Mouse (Mus musculus) cerebellum, postnatal 14 days (tissue): Measurements from ENCODE around the gene Itgb6.

ENCODE experiments used
- DNase-seq, 2 experiments: peaks; one replicate each; pipeline ENCODE4 v3.0.0; 2021; ENCODE audit warnings: mixed read lengths in 2 of 2

Gene Itgb6

GRCm38 (mm10) chr2:60722514-60722913, at the start of gene Itgb6:
Itgb6 (minus strand) TSS chr2:60722643.
- DNase-seq = peak; percentile 41 to 68

DNA sequence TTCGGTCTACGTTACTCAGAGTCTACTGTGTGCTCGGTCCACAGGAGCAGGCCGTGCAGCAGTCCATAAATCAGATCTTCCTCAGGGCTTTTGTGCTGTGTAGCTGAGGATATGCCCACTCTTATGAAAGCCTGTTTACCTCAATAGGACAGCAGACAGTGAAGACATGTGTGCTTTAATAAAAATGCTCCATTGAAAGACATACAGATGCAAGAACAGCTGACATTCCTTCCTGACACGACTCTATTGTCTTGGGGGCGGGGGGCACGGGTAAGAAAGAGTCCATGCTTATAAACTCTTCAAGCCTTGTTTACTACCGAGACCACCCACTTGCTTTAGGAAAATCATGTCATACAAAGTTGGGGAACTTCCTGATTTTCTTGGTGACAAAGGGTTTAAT, 44.0 kb upstream of the Itgb6 start:
- no peak for DNase-seq

GRCm38 (mm10) chr2:60756218-60756617, 33.8 kb upstream of the Itgb6 start:
- peak; percentile 47 to 59 for DNase-seq

DNA sequence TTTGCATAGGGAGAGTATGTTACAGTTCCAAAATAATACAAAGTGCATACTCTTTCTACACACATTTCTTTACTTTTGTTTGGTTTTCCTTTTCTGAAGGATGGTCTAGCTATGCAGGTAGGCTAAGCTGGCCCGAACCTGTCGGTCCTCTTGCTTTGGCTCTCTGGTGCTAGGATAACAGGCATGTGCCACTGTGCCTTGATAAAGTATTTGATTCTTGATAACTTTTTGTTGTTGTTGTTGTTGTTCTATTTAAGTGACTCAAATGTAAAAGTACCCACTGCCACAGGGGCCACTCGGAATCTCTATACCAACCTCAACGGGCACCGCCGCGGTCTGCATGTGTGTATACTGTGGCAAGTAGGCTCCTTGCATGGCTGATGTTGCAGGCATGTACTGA, 32.7 kb upstream of the Itgb6 start:
- DNase-seq = no peak

DNA sequence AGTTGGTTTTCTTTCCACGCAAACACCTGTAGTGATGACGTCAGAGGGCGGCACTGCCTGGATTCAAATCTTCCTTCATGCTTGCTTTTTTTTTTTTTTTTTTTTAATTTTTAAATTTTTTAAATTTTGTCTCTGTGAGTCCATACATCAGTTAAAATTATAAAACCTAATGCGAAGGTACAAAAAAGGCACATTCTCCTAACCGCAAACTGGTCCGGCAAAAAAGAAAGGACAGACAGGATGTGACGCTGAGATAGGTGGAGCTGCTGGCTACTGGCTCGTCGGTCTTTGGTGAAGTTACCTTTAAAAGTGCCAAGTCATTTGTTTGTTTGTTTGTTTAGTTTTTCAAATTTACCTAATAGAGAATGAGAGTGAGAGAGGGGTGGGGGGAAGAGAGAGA, 28.8 kb upstream of the Itgb6 start:
- no peak for DNase-seq

DNA sequence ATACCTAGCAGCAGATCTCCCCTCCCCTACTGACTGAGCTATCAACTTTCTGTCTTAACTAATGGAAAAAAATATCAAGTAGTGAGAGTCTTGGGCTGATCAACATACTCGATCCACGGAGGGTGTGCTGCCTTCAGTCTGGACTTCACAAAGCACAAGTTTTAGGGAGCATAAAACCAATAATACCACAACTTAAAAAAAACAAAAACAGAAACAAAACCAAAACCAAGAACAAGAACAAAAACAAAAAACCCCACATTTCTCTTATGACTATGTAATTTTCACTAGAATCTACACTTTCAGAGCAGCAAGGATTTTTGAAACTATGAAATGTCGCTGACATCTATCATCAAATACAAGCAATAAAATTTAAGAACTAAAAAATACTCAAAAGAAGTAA, 28.1 kb upstream of the Itgb6 start:
- DNase-seq = no peak

- DNase-seq = no peak
These were observed 26.1 kb upstream of the Itgb6 start for GRCm38 (mm10) chr2:60748585-60748984.

- no peak for DNase-seq
These were observed 25.1 kb upstream of the Itgb6 start for GRCm38 (mm10) chr2:60747590-60747989.

DNA sequence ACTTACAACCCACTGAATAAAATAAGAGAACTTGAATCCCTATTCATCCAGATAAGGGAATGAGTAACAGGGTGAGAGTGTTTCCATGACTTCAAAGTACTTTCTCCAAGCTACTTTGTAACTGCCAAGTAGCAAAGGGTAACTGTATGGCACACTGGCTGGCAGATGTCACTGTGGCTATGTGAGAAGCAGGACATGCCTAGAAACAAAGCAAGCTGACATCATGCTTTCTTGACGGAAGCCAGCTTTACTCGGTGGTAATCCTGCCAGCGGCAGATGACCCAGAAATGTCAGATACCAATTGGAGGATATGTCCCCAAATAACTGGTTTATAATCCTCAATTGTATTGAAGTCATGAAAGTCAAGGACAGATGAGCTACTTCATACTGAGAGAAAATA, 22.2 kb upstream of the Itgb6 start:
- DNase-seq = no peak

DNA sequence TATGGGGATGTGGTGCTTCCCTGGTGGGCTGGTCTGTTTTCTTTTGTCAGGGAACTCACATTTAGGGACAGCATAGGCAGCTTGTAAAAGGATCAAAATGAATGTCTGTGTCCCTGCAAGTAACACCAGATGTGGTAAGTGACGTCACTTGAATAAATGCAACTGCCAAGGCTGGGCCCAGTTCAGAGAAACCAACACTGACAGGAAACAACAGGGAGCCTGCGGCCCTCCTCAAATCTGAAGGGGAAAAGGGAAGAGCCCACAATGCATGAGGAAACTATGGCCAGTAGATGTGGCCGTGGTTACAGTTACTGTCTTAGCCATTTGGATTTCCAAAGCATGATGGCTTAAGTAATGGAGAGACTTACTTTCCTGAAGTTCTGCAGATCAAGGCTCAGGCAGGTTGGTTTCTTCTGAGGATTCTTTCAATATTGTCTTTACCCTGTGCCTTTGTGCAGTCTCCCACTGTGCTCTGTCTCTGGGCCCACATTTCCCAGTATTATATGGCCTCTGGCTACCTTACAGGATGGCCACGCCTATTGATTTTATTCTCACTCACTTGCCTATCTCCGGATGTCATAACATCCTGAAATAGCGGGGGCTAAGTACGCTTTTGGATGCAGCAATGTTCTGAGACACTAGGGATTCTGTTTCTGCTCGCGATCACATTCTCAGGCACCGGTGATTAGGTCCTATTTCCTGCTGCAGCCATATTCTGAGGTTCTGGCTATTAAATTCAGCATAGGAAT, 17.1 kb upstream of the Itgb6 start:
- no peak for DNase-seq

DNA sequence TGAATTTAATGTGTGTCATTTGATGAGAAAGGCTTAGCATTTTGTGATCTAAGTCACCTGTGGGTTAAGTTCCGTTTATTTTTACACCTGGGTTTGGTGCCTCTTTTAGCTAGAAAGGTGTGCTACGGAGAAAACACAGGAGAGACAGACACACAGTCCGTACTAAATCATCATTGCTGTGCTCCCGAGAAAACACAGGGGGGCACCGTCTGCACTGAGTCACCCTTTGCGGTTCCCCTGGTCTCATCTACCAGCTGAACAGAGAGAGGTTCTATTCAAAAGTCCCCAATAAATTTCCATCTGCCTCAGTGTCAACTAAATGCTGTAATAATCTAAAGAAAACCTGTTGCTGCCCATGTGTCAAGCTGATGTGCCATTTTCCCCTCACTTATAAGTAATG, 8.5 kb upstream of the Itgb6 start:
- no peak for DNase-seq

DNA sequence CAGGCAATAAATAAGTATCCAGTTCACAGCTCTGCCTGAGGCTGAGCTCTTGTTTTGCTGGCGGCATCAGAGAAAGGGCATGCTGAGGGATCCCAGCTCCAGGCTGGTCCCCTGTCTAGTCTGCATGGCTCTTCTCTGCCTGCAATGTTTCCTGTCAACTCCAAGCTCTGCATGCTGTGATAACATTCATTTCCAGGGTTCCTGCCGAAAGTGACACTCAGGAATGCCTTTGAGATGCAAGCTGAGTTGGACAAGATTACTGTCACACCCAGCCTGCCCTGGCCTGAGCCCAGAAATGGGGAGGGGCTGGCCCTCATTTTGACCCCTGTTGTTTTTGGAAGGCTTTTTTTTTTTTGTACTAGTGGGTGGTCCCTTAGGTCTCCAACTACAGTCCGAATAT, 7.6 kb upstream of the Itgb6 start:
- peak; percentile 36 to 52 for DNase-seq

DNA sequence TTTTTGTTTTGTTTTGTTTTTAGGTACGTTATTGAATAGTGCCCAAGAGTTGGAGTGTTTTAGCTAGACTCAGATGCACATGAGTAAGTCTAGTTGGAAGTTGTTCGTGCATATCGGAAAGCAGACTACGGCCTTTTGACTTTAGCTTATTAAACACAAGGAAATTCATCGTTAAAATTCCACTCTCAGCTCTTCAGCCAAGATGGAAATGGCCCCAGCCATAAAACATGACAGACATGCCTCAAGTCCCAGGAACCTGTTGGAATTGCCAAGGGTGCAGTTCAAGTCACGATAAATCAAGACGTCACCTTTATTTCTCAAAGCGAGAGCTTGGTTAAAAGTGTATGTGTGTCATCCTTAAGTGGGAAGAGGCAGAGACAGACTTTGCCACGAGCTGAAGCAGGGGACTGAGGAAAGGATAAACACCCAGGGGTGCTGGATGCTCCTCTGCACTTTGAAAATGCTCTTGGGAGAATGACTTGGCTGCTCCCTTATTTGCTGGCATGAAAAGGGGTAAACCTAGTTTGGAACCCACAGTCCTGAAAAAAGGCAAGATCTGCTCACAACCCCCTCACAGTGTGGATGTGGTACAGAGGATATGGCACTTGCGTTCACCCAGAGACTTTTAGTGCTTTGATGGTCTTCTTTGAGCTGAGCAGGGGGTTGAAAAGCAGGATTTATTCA, 6.6 kb upstream of the Itgb6 start:
- DNase-seq = no peak

DNA sequence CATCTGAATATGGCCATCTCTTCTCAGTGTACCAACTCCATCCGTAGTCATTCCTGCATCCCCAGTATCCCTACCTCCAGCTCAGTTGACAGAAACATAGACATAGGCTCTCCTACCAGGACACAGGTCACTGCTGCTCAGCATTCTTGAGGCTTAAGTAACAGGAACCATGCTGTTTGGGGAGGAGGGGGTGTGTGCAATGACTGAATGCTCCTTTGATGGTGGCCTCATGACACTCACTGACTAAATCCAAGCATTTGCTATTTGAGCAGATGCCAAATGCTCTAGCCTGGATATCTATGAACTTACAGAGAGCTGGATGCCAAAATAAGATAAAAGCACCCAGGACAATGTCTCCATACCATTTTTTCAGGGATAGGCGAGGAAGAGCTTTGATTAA, 2.2 kb upstream of the Itgb6 start:
- DNase-seq = no peak

GRCm38 (mm10) chr2:60722967-60723366, 524 bp upstream of the Itgb6 start:
- DNase-seq = no peak

DNA sequence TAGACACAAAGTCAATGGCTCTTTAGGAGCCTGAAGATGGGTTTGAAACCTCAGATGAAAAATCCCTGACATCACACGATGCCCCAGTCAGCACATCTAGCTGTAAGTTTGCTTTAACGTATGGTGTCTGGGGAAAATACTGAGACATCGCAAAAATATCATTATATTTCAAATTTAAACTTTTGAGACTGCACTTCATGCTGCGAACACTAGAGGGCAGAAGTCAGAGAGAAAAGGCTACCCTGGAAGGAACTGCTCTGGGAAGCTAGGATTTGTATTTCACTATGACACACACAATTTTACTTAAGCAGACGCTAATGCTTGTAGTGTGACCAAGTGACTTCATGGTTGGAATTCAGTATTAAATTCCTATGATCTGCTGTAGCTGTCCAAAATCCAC, 1.5 kb downstream of the Itgb6 start:
- DNase-seq = peak; percentile 63 to 70

DNA sequence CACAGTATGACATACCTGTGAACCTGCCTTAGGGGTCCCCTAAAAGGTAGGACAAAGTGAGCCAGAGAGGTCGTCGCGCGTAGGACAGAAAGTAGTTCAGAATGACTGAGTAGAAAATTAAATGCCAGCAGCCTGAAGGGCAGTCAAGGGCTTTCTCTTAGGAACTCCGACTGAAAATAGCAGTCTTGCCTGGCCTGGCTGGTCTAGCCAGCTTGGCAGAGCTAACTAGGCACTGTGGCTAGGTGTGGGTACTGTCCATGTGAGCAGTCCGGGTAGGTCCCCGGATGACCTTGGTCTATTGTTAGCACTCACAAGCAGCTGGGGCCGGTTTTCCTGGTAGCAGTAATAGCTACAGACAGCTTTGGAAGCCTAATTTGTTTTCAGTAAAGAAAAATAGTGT, 2.2 kb downstream of the Itgb6 start:
- DNase-seq = peak; percentile 30 to 34

GRCm38 (mm10) chr2:60717348-60717747, 5.1 kb downstream of the Itgb6 start:
- peak; percentile 65 to 79 for DNase-seq

DNA sequence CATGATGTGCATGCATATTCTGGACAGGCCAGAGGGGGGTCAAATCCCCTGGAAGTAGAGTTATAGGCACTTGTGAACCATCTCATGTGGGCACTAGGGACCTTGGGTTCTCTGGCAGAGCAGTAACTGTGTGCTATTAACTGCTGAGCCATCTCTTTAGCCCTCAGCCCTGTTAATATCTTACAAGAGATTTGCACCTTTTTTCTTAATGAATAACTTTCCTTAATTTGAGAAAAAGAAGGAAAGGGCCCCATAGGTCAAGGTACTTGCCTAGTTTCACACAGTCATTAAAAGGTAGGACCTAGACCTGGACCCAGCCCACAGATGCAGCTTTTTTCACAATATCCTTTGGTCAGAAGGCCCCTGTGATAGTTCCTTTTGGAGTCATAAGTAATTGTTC, 5.9 kb downstream of the Itgb6 start:
- DNase-seq = no peak

DNA sequence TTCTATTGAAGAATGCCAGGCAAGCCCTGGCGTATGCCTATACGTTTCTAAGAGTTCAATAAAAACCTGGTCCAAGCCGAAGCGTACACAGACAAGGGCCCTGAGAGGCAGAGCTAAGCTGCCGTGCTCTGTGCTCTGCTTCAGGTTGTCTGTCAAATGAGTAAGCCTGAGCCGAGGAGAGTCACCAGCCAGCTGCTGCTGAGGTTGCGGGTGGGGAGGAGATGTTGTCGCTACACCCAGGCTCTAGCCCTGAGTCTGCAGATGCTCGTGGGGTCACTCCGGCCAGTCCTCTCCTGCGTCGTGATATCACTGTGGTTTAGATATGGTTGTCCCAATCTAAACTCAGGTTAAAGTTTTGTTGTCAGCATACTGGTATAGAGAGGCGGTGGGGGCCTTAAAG, 6.7 kb downstream of the Itgb6 start:
- no peak for DNase-seq

- no peak for DNase-seq
These were observed 7.4 kb downstream of the Itgb6 start for GRCm38 (mm10) chr2:60714971-60715502.

DNA sequence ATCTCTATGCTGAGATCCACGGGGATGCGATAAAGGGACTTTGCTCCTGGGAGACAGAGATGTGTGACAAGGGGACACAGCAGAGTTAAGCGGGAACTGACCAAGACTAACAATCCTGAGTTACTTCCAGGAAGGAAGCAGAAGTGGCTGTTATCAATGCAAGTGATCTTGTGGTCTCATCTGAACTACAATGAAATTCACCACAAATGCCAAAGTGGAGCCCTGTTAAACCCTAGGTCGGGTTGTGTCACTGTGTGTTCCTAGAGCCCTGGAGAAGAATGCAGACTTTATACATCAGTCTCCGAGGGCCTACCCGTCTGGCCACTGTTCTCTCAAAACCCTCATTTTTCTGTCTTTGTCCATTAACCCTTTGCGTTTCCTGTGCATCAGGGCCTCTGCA, 8.0 kb downstream of the Itgb6 start:
- DNase-seq = no peak

GRCm38 (mm10) chr2:60713857-60714256, 8.6 kb downstream of the Itgb6 start:
- DNase-seq = no peak

- DNase-seq = no peak
These were observed 9.6 kb downstream of the Itgb6 start for GRCm38 (mm10) chr2:60712891-60713290.
